Comparison of ENCODE assay signal across 28 mouse cellular contexts in genomic region chr6:99556950-99557349, GRCm38 (mm10).
"Had no signal": no experiment of that assay in that cellular context is flagged by ENCODE, and none has a peak within 500 bp of the region (broad histone marks: within the 10 kb centered on the region; RNA-seq: fewer than 3 reads in every experiment).

No protein-coding gene starts in this region.

- H3K9me3 ChIP-seq: embryonic facial prominence, embryonic 10.5 days; embryonic facial prominence, embryonic 12.5 days; embryonic facial prominence, embryonic 13.5 days; embryonic facial prominence, embryonic 15.5 days; forebrain, embryonic 10.5 days; forebrain, embryonic 12.5 days; forebrain, embryonic 13.5 days; forebrain, embryonic 15.5 days had no signal

- H3K4me1 ChIP-seq: embryonic facial prominence, embryonic 10.5 days; embryonic facial prominence, embryonic 12.5 days; embryonic facial prominence, embryonic 13.5 days; embryonic facial prominence, embryonic 15.5 days; forebrain, embryonic 10.5 days; forebrain, embryonic 12.5 days; forebrain, embryonic 13.5 days; forebrain, embryonic 15.5 days had no signal

- H3K4me2 ChIP-seq: embryonic facial prominence, embryonic 12.5 days; embryonic facial prominence, embryonic 13.5 days; embryonic facial prominence, embryonic 15.5 days; forebrain, embryonic 12.5 days; forebrain, embryonic 13.5 days; forebrain, embryonic 15.5 days had no signal

- H3K27ac ChIP-seq: embryonic facial prominence, embryonic 10.5 days; embryonic facial prominence, embryonic 12.5 days; embryonic facial prominence, embryonic 13.5 days; embryonic facial prominence, embryonic 15.5 days; forebrain, embryonic 10.5 days; forebrain, embryonic 12.5 days; forebrain, embryonic 13.5 days; forebrain, embryonic 15.5 days; gastrocnemius, adult 2 months; heart, adult 2 months had no signal

- H3K36me3 ChIP-seq: embryonic facial prominence, embryonic 10.5 days; embryonic facial prominence, embryonic 12.5 days; embryonic facial prominence, embryonic 13.5 days; embryonic facial prominence, embryonic 15.5 days; forebrain, embryonic 10.5 days; forebrain, embryonic 12.5 days; forebrain, embryonic 15.5 days had no signal

- H3K27me3 ChIP-seq: embryonic facial prominence, embryonic 12.5 days; embryonic facial prominence, embryonic 13.5 days; embryonic facial prominence, embryonic 15.5 days; forebrain, embryonic 12.5 days; forebrain, embryonic 13.5 days; forebrain, embryonic 15.5 days had no signal

- H3K9ac ChIP-seq: embryonic facial prominence, embryonic 12.5 days; embryonic facial prominence, embryonic 13.5 days; embryonic facial prominence, embryonic 15.5 days; forebrain, embryonic 12.5 days; forebrain, embryonic 13.5 days; forebrain, embryonic 15.5 days; forebrain, postnatal 0 days had no signal

- H3K4me3 ChIP-seq: embryonic facial prominence, embryonic 10.5 days; embryonic facial prominence, embryonic 12.5 days; embryonic facial prominence, embryonic 13.5 days; embryonic facial prominence, embryonic 15.5 days; erythroblast, embryonic 14.5 days; forebrain, embryonic 10.5 days; forebrain, embryonic 12.5 days; forebrain, embryonic 13.5 days; forebrain, embryonic 15.5 days; gastrocnemius, adult 2 months; heart, adult 2 months had no signal

- ATAC-seq: forebrain, embryonic 13.5 days; forebrain, embryonic 14.5 days; forebrain, embryonic 15.5 days; forebrain, embryonic 16.5 days; forebrain, postnatal 0 days had no signal

- DNase-seq: cerebellum, adult 8-10 months; cerebellum, adult 9-10 months; cerebellum, adult 9-11 months; cerebellum, postnatal 10 days; cerebellum, postnatal 14 days; cerebellum, postnatal 25 days; cerebellum, postnatal 36 days; embryo, embryonic 11 days; forebrain, postnatal 0 days; gastrocnemius, adult 2 months; gastrocnemius, postnatal 10 days; gastrocnemius, postnatal 14 days; gastrocnemius, postnatal 25 days; gastrocnemius, postnatal 36 days; heart, adult 11 months; heart, adult 18-20 months; heart, adult 2 months had no signal
